Mouse (Mus musculus) liver, adult 2 months (tissue): ENCODE measurements around the gene Olfr1415. TPM values are rescaled to one million over a fixed set of nuclear protein-coding genes. Genes with fewer than 3 reads are reported as not detected.

Source experiments
- DNase-seq: peaks from one replicate; pipeline ENCODE4 v3.0.0-alpha.2; 2011; ENCODE audit warnings: low read depth, low spot score; ENCODE audit errors: extremely low read depth
- H3K27ac ChIP-seq: fragments of 200-500 bp; replicated peaks from 2 replicates; pipeline ENCODE4 v1.5.1; 2012; ENCODE audit warnings: low read depth, mild to moderate bottlenecking, control low read depth, inconsistent platforms, low read length; ENCODE audit not compliant: insufficient read depth
- H3K27me3 ChIP-seq: fragments of 200-500 bp; 2 replicates; pipeline ENCODE4 v1.6.1; 2012; ENCODE audit warnings: mild to moderate bottlenecking, moderate library complexity, low read length, inconsistent platforms; ENCODE audit not compliant: control insufficient read depth, insufficient read depth
- H3K36me3 ChIP-seq: fragments of 200-500 bp; 2 replicates; pipeline ENCODE4 v1.6.1; 2012; ENCODE audit warnings: low read length, inconsistent platforms; ENCODE audit not compliant: control insufficient read depth, insufficient read depth
- H3K4me1 ChIP-seq: fragments of 200-500 bp; 2 replicates; pipeline ENCODE4 v1.6.1; 2011; ENCODE audit warnings: low read length; ENCODE audit not compliant: control insufficient read depth, insufficient read depth
- H3K4me3 ChIP-seq: fragments of 200-500 bp; 2 replicates; pipeline ENCODE4 v1.5.1; 2011; ENCODE audit warnings: low read depth, mild to moderate bottlenecking, control low read depth, low read length, moderate library complexity; ENCODE audit not compliant: insufficient read depth
- H3K79me2 ChIP-seq: fragments of 200-500 bp; 2 replicates; pipeline ENCODE4 v1.6.1; 2012; ENCODE audit warnings: inconsistent platforms, mild to moderate bottlenecking, low read length, moderate library complexity; ENCODE audit not compliant: control insufficient read depth, insufficient read depth
- H3K9ac ChIP-seq: fragments of 200-500 bp; 2 replicates; pipeline ENCODE4 v1.6.1; 2012; ENCODE audit warnings: low read depth, mild to moderate bottlenecking, control low read depth, inconsistent platforms, low read length
- CTCF ChIP-seq: fragments of 200-500 bp; IDR thresholded peaks from 2 replicates; pipeline ENCODE4 v1.5.1; 2011; ENCODE audit warnings: low read depth, low read length, control low read depth
- POLR2A ChIP-seq: fragments of 200-500 bp; IDR thresholded peaks from 2 replicates; pipeline ENCODE4 v1.6.1; 2011; ENCODE audit warnings: low read length, control low read depth; ENCODE audit not compliant: insufficient read depth; ENCODE audit errors: extremely low read depth
- WGBS: fragments of 180-500 bp; shearing (Covaris S2); methylation state at CpG from one replicate; pipeline ENCODE4 v1.1.7; 2018; 5-methylcytosine and 5-hydroxymethylcytosine counted together
- polyA plus RNA-seq: library from polyadenylated mRNA; depleted of rRNA; stranded (reverse); fragments of >200 nt; gene quantifications from 2 replicates; pipeline ENCODE4 v1.2.3, GENCODE M21; 2012
- total RNA-seq: library from RNA; depleted of rRNA; stranded (reverse); fragments of >200 nt; gene quantifications from 2 replicates; pipeline ENCODE4 v1.2.3, GENCODE M21; 2014

The Olfr1415 gene
- total and polyA plus RNA-seq, 2 experiments: not detected

DNA sequence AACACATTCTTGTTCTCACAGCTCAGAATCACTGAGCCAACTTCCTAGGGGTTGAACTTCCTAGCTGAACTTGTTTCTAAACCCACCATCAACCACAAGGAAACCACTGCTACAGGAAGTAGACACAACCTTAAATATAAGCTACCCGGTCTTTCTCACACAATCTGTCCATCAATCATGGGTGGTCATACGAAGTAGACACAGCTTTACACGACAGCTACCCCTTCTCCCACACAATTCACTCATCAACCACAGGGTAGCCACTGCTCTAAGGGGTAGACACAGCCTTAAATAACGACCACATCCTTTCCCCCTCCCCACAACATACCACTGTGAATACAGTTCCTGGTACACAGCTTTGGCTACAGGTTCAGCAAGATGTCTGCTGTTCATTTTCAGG lies 27.0 kb downstream of the Olfr1415 start:
- Histone ChIP-seq H3K9ac (no peak overlapping the region), H3K27ac (no peak overlapping the region), H3K79me2 (peaks cover 8% of the 10 kb centered on the region; the same call in 1 of the 2 replicates), H3K4me1 (peaks cover 3% of the 10 kb centered on the region), H3K4me3 (no peak overlapping the region), H3K36me3 (peaks cover 40% of the 10 kb centered on the region), H3K27me3 (no peaks in the 10 kb centered on the region)
- TF ChIP-seq CTCF: no peak
- no peak for TF ChIP-seq POLR2A
- no peak for DNase-seq
- WGBS: 78% methylated on average over 4 of the region's 4 CpGs

DNA sequence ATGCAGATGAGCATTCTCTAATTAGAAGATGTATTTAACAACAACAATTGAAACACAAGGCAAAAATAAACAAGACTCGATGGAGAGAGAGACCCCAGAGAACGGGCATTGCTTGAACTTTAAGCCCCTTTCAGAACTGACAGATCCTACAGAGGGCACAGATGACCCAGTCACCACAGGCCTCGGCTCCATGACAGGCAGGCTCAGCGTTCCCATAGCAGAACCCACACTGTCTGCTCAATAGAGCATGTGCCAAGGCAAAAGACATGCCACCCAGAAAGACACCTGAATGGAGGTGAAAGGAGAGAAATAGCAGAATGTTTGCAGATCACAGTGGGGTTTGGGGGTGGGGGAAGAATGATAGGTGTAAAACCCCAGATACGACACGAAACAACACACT lies 37.5 kb downstream of the Olfr1415 start:
- Histone ChIP-seq H3K36me3 (peaks cover 69% of the 10 kb centered on the region), H3K4me3 (no peak overlapping the region), H3K27ac (no peak overlapping the region), H3K9ac (no peak overlapping the region), H3K4me1 (no peaks in the 10 kb centered on the region), H3K79me2 (0 out of 2 replicates have a peak, but pooled peaks cover 2% of the 10 kb centered on the region), H3K27me3 (no peaks in the 10 kb centered on the region)
- no peak for DNase-seq
- TF ChIP-seq POLR2A: no peak
- TF ChIP-seq CTCF: no peak
- WGBS: 94% methylated on average over 6 of the region's 6 CpGs

DNA sequence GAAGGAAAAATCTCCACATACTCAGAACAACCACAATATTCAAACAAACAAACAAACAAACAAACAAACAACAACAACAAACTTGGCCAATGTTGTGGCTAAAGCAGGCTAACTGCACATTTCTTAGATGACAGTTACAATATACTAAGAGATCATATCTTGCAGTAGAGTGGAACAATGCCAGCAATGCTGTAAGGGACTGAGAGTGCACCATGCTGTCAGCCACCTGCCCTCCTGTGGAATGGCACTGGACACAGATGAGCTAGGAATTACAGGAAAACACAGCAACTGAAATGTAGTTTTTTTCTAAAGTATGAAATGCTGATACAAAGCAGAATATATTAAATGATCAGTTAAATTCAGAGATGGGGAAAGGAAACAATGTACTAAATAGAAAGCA lies 38.1 kb downstream of the Olfr1415 start:
- no peak for DNase-seq
- H3K27me3 ChIP-seq: no peaks in the 10 kb centered on the region
- no peaks in the 10 kb centered on the region for H3K4me1 ChIP-seq
- H3K79me2 ChIP-seq: 0 out of 2 replicates have a peak, but pooled peaks cover 2% of the 10 kb centered on the region
- H3K36me3 ChIP-seq: peaks cover 71% of the 10 kb centered on the region
- no peak overlapping the region for H3K4me3 ChIP-seq
- no peak overlapping the region for H3K27ac ChIP-seq
- TF ChIP-seq CTCF (no peak), POLR2A (no peak)
- H3K9ac ChIP-seq: no peak overlapping the region

DNA sequence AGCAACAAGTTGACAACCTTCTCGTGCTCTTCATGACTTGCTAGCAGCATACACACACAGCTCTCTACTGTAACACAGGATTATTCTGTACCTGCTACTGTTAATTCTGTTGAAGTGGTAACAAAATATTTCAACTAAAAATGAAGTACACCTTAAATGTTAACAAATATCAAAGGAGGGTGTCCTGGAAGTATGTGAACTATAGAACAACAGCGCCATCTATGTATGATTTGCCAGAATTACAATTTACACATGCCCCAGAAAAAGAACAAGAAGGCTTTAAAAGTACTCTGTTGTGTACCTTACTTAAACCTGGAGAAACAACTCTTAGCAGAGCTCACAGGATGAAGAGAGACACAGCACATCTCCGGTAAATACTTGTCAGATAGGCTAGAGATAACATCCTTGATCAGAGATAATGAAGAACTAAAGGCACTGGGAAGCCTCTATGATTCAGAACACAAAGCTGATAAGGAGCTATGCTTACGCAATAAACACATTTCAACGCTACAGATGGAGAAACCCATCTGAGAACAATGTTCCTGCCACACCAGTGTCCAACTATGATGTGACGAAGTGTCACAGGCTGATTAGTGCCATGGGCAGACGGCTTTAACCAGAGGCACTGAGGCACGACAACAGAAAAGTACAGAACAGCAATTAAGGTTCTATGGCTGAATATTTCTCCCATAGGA lies 42.0 kb downstream of the Olfr1415 start:
- Histone ChIP-seq H3K79me2 (0 out of 2 replicates have a peak, but pooled peaks cover 2% of the 10 kb centered on the region), H3K36me3 (peaks cover 72% of the 10 kb centered on the region), H3K9ac (no peak overlapping the region), H3K4me1 (no peaks in the 10 kb centered on the region), H3K27me3 (no peaks in the 10 kb centered on the region), H3K4me3 (no peak overlapping the region), H3K27ac (no peak overlapping the region)
- WGBS: 59% methylated on average over 8 of the region's 8 CpGs
- DNase-seq: peak; percentile 30
- TF ChIP-seq POLR2A: no peak
- TF ChIP-seq CTCF: peak; percentile 51

DNA sequence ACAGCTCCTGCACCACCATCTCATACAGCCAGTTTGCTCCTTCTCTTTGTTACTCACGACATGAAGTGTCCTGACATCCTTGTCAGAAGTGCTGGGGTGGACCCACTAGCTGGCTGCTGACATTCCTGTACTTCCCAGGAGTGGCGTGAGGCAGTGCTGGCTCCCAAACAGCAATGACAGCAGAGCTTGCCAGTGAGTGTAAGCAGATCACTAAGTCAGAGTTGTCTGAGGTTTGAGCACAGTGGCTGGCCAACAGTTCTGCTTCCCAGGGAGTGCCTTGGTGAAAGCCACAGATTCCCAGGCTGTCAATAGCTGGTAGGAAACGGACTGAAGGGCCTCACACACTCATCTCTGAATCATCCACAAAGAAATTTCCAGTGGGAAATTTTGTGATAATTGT lies 47.6 kb downstream of the Olfr1415 start:
- Histone ChIP-seq H3K27ac (no peak overlapping the region), H3K4me3 (no peak overlapping the region), H3K9ac (no peak overlapping the region), H3K4me1 (no peaks in the 10 kb centered on the region), H3K36me3 (peaks cover 66% of the 10 kb centered on the region), H3K27me3 (no peaks in the 10 kb centered on the region), H3K79me2 (no peaks in the 10 kb centered on the region)
- no peak for TF ChIP-seq CTCF
- TF ChIP-seq POLR2A: no peak
- WGBS: 89% methylated on average over 3 of the region's 3 CpGs
- no peak for DNase-seq

DNA sequence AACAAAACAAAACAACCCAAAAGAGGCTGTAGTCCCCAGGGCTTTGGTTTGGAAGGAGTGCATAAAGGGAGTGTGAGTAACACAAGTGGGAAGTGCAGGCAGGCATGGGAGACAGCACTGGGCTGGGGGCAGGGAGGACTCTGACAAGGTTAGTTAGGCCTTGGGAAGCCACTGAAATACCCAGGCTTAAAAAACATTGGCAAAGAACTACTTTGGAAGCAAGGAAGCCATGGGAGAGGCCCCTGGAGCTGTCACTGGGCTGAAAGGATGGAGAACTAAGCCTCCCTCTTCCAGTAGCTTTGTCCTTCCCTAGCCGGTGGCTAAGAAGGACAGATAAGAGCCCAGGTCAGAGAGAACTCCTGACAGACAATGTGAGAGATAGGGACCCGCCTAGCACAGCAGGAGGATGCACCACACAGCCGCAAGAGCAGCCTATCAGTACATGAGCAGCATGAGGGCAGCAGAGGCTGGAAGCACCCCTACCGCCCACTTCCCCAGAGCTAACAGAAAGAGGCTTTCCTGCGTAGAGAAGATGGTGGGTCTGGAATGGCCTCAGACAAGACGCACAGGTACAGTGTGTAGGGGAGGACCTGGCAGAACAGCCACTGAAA lies 54.3 kb downstream of the Olfr1415 start:
- H3K4me1 ChIP-seq: no peaks in the 10 kb centered on the region
- H3K27ac ChIP-seq: no peak overlapping the region
- no peak overlapping the region for H3K4me3 ChIP-seq
- H3K27me3 ChIP-seq: no peaks in the 10 kb centered on the region
- WGBS: 87% methylated on average over 6 of the region's 6 CpGs
- no peaks in the 10 kb centered on the region for H3K79me2 ChIP-seq
- no peak for TF ChIP-seq POLR2A
- no peak for TF ChIP-seq CTCF
- H3K9ac ChIP-seq: no peak overlapping the region
- H3K36me3 ChIP-seq: peaks cover 34% of the 10 kb centered on the region
- DNase-seq: no peak
